Mouse (Mus musculus): ENCODE measurements around the gene Taok1.

Gene Taok1

DNA sequence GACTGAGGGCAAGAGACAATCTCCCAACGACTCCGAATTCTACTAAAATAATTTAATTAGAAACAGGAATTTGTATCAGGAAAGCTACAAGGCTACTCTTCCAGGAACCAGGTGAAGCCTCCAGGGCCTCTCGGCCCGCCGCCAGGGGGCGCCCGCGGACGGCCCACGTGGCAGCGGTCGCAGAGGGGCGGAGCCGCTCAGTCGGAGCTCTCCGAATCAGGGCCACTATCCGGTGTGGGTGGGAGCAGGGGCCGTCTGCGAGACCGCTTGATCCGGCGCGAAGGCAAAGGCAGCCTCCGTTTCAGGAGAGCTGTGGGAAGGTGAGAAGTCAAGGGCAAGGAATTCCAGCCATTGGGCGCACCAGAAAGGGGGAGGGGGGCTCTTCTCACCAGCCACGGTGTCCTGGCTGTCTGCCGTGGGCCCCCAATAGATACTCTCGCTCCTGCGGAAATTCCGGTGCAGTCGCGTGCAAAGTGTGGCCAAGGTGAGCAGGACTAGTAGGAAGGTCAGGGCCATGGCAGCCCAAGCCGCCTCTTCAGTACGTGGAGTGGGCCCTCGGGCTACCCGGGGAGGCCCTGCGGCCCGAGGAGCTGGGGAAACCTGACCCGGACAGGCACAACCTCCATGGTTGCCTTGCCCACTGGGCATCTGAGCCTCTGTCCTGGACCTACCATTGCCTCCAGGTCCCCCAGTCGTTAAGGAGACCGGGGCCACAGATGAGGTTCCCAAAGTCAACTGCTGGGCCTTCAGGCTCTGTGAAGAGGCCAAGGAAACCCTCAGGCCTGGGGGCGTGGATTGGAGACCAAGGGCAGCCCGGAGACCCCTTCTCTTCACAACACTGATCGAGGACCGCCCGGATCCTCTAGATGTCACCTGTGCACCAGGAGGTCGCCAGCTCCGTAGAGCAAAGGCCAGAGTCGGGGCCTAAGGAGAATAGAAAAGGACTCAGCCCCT lies 99.3 kb downstream of the Taok1 start:
- peak; percentile 86 to 89 for DNase-seq (ENCODE audit: low spot score in 2 of 2)

DNA sequence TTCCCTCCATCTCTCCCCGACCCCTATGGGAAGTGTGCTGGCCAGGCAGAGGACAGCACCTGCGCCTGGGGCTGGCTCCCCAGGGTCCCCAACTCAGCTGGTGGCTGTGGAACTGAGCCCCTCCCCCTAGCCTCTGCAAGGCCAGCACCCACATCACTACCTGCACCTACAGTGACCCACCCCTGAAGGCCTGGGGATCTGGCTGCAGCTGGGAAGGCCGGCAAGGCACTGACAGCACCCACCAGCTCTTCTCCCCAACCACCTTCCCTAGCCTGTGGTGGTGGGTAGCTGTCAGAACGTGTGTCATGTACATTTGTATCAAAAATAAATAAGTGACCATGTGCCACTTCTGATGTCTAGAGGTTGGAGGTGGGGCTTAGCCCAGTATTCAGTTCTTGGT lies 100.2 kb downstream of the Taok1 start:
- DNase-seq (ENCODE audit: low spot score in 2 of 2): peak in 1 of 2 experiments; percentile 27

DNA sequence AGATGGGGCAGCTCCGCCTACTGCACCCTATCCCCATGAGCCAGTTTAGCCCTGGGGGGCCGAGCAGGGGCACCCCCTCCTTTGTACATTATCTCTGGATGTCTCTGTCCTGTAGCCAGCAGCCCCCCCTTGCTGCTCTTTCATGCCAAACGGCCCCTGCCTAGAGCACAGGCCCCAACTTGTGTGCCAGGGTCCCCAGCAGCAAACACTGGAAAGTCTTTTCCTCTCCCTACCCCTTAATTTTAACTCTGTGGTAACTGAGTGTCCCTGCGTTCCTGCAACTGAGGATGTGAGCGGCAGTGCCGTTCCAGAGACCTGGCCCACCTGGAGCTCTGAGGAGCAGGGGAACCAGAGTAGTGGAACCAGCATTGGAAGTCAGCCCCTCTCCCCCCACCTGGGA lies 100.7 kb downstream of the Taok1 start:
- peak; percentile 18 to 29 for DNase-seq (ENCODE audit: low spot score in 2 of 2)

DNA sequence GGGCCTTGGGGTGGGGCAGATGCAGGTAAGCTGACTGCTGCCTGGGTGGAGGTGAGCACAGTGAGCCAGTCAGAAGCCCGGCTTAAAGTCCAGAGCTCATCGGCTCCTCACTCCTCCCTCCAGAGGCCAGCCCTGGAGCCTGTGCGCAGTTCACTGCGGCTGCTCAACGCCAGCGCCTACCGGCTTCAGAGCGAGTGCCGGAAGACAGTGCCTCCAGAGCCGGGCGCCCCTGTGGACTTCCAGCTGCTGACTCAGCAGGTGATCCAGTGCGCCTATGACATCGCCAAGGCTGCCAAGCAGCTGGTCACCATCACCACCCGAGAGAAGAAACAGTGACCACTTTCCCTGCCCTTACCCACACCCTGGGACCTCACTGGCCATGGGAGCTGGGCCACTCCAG lies 101.3 kb downstream of the Taok1 start:
- peak; percentile 27 to 30 for DNase-seq (ENCODE audit: low spot score in 2 of 2)

DNA sequence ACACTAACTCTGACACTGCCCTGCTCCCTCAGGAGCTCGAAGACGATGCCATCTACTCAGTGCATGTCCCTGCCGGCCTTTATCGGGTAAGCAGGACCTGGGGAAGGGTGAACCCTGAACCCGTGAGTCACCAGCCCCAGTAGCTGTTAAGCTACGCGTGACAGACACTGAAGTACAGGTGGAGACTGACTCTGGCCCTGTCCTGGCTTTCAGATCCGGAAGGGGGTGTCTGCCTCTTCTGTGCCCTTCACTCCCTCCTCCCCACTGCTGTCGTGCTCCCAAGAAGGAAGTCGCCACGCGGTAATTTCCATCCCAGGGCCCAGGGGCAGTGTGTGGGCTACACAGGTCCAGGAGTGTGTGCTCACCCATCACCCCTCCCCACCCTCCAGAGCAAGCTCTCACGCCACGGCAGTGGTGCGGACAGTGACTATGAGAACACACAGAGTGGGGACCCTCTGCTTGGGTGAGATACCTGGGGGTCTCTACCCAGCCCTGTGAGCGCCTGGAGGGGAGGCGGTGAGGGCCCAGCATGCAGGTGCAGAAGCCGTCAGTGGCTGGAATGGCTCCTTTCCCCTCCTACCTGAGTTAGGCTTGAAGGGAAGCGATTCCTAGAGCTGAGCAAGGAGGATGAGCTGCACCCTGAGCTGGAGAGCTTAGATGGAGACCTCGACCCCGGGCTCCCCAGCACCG lies 102.2 kb downstream of the Taok1 start:
- DNase-seq (ENCODE audit: low spot score in 2 of 2): no peak

DNA sequence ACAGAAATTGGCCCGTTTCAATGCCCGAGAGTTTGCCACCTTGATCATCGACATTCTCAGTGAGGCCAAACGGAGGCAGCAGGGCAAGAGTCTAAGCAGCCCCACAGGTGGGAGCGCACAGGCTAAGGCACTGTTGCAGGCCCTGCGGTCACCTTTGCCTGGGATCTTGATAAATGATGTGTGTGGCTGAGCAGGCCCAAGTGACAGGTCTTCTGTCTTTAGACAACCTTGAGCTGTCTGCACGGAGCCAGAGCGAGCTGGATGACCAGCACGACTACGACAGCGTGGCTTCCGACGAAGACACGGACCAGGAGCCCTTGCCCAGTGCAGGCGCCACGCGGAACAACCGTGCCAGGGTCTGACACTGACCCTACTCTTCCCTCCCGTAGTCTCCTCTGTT lies 103.2 kb downstream of the Taok1 start:
- no peak for DNase-seq (ENCODE audit: low spot score in 2 of 2)

DNA sequence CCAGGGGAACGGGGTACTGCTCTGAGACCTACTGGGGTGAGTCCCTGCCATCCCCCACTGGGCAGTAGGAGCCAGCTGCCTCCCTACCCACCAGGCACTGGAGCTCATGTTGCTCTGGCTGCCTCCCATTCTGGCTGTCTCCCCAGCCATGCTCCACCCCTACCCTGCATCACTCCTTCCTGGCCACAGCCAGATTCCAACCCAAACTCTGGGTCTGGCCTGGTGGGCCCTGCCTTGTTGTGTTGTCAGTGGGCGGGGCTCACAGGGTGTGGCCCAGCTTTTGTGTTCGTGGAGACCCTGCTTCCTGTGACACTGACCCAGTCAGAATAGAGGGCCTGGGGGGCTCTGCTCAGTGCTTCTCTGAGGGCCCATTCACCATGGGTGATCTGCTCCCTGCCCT lies 104.1 kb downstream of the Taok1 start:
- no peak for DNase-seq (ENCODE audit: low spot score in 2 of 2)

DNA sequence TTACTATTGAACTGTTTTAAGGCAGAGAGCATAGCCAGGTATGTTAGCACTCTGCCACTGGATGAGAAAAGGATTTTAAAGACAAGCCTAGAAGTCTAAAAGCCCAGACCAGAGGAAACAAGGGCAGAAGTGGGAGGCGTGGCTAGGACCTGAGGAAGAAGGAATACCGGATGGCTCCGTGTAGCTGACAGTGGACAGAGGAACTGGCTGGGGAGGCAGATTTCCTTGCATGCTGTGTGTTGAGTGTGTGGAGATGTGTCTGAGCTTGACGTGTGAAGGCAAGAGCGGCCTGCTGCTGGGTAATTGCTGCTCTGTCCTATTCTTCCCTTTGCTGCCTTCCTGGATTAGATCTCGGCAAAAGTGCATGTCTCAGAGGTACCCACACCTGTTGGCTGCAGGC lies 105.1 kb downstream of the Taok1 start:
- no peak for DNase-seq (ENCODE audit: low spot score in 2 of 2)

DNA sequence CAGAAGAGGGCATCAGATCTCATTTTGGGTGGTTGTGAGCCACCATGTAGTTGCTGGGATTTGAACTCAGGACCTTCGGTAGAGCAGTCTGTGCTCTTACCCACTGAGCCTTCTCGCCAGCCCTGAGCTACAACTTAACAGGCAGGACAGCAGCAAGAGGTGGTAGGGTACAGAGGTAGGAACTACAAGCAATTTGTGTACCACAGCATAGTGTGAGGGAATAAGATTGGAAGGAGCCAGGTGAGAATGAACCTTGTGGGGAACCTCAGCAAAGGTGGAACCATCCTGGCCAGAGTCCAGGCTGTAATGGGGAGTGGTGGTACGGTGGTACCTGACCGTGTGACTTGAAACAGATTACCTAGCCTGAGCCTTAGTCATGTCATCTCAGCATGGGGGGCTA lies 105.6 kb downstream of the Taok1 start:
- DNase-seq (ENCODE audit: low spot score in 2 of 2): no peak

DNA sequence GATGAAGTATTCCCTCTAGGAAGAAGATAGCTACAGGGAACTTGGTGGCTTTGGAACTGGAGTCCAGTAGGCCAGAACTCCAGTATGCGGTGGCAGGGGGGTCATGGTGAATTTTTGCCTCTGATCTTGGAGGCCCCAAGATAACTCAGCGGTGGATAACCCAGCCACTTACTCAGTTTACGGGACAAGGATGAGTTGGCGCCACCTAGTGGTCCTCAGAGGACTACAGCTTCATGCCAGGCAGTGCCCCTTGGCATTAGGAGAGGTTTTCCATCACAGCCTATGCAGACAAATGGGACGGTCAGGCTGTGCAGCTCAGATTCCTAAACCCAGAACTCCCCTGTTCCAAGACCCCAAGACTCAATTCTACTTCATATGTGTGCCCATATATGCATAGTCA lies 106.2 kb downstream of the Taok1 start:
- DNase-seq (ENCODE audit: low spot score in 2 of 2): peak; percentile 79 to 84

DNA sequence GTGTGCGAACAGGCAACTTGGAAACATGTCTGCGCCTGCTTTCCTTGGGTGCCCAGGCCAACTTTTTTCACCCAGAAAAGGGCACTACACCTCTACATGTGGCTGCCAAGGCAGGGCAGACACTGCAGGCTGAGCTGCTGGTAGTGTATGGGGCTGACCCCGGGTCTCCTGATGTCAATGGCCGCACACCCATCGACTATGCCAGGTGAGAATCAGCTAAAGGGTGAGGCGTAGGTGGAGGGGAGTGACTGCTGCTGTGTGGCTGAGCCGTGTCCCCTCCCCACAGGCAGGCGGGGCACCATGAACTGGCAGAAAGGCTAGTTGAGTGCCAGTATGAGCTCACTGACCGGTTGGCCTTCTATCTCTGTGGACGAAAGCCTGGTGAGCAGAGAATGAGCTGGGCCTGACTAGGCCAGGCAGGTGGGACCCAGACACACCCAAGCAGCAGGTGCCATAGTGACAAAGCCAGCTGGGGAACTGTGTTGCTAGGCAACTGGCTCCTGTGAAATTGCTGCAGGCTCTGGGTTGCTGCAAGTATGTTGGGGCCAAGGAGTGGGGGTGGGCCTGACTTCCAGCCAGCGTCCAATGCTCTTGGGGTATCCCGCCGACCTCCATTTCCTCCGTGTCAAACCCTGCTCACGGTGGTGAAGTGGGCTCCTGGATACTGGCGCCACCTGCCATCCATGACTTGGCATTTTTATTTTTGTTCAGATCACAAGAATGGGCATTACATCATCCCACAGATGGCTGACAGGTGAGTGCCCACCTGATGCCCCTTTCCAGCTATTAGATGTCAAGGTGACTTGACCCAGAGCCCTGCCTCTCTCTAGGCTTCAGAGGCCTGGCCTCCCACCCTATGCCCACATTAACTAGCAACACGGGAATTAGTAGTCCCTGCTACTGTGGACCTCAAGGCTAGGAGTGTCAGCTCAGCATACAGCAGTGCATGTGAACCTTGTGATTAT lies 107.0 kb downstream of the Taok1 start:
- DNase-seq (ENCODE audit: low spot score in 2 of 2): peak; percentile 67 to 85

DNA sequence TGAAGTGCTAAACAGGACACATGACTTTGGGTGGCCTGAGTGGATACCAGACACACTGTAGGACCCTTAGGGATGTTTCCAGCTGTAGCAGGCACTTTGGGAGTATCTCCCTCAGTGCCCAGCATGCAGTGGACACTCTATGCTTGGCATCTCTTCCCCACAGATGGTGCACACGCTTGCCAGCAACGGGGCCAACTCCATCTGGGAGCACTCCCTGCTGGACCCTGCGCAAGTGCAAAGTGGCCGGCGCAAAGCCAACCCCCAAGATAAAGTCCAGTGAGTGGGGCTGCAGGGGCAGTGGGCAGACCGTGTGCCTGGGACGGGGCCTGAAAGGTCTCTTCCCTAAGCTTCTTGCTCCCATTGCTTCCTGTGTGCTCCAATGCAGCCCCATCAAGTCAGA lies 108.3 kb downstream of the Taok1 start:
- DNase-seq (ENCODE audit: low spot score in 2 of 2): peak in 1 of 2 experiments; percentile 58

DNA sequence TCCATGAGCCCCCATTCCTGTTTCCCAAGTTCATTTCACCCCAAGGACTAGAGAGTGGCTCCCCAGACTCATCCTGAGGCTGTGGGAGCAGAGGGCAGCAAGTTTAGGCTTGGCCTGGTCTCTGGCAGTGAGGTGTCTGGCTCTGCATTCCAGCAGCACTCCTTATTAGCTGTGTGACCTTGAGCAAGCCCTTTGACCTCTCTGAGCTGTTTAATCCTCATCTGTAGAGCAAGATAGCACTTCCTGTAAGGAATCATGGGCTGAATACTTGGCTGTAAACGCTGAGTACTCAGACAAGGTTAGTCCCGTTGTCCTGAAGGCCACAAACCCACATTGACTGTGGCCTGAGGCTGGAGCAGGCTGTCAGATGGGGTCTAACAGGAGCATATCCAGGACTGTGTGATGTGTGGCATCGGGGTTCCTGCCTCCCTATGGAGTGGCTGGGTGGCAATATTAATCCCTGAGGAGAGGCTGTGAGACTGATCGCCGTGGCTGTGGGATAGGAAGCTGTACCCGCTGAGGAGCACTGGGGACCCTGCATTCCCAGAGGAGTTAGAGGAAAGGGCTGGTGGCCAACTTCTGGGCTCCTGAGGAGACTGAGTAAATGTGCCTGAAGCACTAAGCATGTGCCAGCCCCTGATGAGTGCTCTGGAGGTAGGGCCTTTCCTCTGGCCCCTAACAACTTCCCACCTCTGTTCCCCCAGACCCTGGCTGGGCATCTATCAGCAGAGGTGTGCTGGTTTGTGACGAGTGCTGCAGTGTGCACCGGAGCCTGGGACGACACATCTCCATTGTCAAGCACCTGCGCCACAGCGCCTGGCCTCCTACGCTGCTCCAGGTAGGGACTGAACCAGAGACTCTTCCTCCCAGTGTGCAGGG lies 109.1 kb downstream of the Taok1 start:
- DNase-seq (ENCODE audit: low spot score in 2 of 2): no peak

DNA sequence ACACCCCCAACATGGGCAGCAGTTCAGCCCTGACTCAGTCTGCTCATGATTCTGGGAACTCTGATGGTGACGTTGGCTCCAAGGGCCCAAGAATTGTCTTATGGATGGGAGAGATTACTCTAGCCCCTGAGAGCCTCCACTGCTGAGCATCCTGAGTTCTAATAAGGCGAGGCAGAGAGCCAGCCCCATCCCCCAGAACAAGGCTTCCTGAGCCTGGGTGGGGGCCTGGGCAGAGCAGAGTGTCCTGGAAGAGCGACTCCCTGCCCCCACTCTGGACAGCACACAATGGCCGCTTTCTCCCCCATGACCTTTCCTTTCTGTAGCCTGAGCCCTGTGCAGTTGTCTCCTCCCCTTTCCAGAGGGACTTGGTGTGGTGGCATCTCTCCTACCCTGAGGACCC lies 109.8 kb downstream of the Taok1 start:
- peak in 1 of 2 experiments; percentile 44 for DNase-seq (ENCODE audit: low spot score in 2 of 2)

DNA sequence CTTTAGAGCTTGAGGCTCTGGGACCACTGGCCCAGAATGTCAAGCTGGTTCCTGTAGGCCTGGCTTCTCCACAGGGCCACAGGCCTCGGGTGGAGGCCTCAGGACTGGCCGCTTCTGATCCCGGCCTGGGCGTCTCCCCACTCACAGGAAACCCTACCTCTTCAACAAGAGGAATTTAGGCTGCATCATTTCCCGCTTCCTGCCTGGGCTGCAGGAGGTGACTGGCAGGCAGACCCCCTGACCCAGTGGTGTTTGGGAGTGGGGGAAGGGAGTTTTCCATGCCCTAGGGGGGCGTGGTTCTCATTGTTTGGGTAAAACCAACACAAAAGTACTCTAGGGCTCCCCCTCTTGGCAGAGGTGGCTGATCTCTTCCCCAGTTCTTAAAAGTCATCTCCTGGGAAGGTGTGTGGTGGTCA lies 110.3 kb downstream of the Taok1 start:
- peak in 1 of 2 experiments; percentile 52 for DNase-seq (ENCODE audit: low spot score in 2 of 2)

DNA sequence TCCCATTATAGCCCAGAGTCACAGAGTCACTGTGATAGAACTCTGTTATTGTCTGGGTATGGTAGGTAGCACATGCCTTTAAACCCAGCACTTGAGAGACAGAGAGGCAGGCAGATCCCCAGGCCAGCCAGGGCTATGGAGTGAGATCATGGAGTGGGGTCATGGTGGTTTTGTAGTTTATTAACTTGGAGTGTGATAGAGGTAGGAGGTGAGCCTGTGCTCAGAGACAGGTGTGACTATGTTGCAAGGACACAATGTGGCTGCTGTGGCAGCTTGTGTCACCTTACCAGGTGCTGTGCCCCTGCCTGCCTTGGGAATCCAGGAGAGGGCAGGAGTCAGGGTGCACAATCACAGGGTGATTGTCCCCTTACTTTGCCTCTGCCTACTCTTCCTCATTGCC lies 112.1 kb downstream of the Taok1 start:
- no peak for DNase-seq (ENCODE audit: low spot score in 2 of 2)

DNA sequence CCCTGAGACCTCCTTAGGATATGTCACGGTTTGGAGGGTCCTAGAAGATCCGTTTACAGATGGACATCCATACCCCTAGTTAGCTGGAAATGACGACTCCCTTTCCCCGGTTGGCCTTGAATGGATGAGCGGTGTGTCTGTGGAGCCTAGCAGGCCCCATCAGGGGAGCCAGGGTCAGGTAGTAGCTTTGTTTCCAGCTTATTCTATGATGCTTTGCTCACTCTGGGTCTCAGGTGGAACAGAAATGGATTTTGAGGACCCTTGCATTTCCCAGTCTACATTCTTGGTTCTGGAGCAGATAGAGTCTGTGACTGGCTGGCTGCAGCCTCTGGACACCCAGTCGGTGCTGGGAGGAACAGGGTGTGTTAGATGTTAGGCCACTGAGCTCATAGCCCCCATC lies 112.8 kb downstream of the Taok1 start:
- no peak for DNase-seq (ENCODE audit: low spot score in 2 of 2)

DNA sequence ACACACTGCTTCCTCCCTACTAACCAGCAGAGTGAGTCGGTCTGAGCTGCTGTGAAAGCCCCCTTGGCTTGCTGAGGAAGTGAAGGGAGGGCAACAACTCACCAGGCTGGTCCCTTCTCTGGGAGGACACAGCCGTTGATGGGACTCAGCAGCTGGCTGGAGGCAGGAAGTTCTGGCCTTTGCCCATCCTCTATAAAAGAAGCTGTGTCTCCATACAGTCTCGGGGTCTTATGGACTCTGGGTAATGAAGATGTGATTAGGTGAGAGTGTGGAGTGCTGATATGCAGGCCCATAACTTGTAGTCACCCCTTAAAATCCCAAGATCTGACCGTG lies 113.3 kb downstream of the Taok1 start:
- no peak for DNase-seq (ENCODE audit: low spot score in 2 of 2)

DNA sequence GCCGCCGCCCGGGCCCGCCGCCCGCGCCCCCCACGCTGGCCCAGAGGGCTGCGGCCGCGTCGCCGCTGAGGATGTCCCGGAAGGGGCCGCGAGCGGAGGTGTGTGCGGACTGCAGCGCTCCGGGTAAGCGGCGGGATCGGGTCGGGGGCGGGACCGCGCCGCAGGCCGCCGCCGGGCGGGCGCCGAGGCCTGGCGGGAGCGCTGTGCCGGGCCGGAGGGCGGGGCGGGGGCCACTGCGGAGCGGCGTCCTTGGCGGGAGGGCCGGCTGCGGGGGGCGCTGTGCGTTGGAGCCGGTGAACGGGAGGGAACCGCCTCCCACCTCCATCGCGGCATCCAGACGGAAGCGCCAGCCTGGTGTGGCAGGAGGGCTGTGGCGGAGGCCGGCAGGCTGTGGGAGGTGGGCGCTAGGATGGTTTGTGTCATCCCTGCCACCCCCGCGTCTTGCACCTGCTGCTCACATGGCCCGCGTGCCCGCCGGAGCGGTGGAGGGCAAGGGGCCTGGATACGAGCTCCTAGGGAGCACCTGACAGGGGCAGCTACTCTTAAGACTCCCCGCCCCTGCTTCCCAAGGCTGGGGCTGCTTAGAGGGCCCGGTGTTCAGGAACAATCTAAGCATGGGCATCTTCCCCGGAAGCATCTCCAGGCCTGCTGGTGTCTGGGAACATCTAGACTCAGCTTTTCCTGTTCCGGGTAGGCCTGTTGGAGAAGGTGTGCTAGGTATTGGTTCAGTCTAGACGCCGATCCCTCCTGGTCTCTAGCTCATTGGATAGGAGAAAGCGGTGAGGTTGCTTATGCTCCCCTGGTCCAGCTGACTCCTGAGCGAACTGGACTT lies 113.9 kb downstream of the Taok1 start, which contains the start of gene Git1:
Git1 (plus strand) TSS at position 51 of the 832 bp plus-strand sequence.
- DNase-seq (ENCODE audit: low spot score in 2 of 2): peak; percentile 67 to 78

DNA sequence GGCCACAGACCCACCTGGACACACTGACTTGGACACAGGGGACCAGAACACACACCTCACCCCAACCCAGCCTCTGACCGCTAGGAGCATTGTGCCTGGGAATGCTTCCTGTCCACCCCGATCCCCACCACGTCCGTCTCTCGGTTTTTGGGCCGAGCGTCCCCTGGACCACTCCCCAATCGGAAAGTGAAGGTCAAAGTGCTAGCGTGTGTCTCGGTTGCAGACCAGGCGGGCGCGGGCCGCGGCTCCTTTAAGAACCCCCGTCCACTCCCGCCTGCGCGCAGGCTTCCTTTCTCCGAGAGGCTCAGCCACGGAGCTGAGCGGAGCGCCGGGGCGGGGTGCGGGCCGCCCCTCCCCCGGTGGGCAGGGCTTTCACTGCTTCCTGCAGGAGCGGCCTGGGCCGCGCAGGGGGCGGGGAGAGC lies 114.7 kb downstream of the Taok1 start:
- DNase-seq (ENCODE audit: low spot score in 2 of 2): peak; percentile 96

Data from right cerebral cortex, postnatal 10 days (tissue).